Mouse (Mus musculus): ENCODE results near the gene AC124108.1.
A peak's percentile ranks its signal among the peaks of the same experiment; 100 is the strongest.

AC124108.1 gene

DNA sequence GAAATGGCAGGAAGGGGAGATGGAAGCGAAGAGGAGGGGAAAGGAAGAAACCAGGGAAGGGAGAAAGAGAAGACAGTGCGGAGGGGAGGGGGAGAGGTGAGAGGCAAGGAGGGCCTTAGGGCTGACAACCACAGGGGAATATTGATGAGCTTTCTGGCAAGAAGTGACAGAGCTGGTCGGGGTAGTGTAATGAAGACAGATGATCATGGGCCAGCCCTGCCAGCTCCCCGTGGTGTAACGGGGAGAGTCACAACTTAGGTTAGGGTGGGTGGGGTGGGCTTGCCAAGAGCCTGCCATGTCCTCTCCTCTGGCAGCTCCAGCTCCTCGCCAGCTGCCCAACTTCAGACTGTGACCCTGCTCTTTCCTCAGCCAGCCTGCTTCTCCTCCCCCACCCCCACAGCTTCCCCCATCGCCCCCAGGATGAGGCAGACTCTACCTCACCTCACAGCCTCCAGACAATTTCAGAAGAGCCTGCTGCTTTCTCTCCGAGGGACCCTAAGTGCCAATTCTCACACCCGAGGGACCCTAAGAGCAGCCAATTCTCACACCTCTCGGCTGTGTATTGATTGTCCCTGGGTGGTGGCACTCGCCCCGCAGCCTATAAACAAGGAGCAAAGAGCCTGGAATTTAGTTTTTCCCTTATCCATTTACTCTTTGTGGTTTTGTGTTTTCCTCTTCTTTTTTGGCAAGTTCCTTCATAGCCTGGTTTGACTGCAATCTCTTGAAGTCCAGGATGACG, 26.3 kb upstream of the AC124108.1 start:
- no peak for DNase-seq (ENCODE audit: extremely low spot score)

DNA sequence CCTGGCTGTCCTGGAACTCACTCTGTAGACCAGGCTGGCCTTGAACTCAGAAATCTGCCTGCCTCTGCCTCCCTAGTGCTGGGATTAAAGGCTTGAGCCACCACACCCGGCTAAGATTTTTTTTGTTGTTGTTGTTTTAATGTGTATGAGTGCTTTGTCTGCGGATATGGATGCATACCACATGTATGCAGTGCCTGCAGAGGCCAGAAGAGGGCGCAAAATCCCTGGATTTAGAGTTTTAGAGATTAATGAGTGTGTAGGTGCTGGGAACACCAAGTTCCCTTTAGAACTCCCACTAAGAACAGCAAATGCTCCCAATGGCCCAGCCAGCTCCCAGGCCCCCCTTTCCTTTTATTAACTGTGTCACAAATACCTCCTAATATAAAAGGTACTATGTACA, 25.4 kb upstream of the AC124108.1 start:
- no peak for DNase-seq (ENCODE audit: extremely low spot score)

DNA sequence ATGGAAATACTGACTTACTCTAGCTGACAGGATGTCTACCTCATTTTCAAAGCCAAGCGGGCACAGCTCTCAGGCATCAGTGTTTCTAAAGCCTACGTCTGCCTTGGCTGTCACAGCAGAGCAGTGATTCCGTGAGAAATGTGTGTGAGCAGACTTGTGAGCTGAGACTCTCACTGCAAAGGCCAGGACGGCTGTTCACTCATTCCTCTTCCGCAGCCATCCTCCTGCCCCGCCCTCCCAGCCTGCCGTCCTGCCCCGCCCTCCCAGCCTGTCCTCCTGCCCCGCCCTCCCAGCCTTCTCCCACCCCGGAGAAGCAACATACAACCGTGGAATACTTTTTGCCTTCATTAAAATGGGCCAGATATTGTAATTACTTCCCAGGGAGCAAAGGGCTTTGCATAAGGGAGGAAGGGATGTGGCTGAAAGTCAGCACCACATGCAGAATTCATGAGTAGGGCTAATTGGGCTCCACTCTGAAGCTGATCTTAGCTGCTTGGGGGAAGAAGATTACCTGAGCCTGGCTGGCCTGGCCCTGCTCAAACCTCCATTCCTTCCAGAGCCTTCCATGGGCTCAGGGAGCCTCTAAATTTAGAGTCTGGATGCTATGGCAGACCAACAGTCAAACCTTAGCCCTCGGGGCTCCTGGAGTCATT, 23.0 kb upstream of the AC124108.1 start:
- peak; percentile 62 for DNase-seq (ENCODE audit: extremely low spot score)

DNA sequence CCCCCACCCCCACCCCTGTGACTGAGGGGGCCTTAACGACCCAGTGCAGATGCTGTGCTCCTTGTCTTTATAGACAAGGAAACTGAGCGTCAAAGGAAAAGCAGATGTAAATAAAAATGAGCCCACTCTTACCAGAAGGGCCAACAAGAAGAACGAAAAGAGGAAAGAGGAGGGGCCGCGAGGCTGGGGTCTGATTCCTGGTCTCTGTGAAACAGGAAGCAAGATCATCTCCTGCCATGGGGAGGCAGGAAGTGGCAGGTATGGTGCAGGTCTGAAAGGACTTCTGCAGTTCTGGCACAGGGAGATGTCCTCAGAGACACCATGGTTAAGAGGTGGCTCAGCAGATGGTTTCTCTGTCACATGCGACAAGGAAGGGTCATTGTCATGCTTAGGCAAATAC, 20.6 kb upstream of the AC124108.1 start:
- DNase-seq (ENCODE audit: extremely low spot score), result no peak

DNA sequence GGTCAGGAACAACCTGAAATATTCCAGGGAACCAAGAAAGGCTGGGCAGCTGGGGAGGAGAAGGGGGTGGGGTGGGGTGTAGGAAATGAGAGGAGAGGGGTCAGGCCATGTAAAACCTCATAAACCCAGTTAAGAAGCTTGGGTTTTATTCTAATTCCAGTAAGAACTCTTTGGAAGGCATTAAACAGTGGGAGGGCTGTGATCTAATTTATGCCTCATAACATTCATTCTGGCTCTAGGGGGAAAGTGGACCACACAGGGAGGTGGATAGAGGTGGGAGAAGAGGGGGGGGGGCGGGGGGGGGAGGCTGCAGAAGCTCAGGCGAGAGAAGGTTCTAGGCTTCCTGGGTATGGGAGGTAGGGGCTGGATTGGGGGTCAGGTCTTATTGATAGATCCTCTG, 19.6 kb upstream of the AC124108.1 start:
- no peak for DNase-seq (ENCODE audit: extremely low spot score)

DNA sequence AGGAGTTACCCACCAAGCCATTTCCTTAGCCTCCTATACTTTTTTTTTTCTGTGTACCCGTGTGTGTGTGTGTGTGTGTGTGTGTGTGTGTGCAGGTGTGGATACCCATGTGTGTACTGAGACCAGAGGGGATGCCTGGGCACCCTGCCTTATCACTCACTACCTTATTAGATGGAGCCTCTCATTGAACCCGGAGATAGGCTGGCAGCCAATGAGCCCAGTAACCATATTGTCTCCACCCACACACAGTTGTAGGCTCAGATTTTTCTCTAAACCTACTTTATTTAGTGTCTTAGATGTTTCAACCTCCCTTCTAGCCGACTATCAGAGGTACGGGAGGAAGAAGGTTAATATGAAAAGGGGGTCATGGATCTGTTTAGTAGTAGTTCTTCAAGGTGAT, 5.0 kb upstream of the AC124108.1 start:
- no peak for DNase-seq (ENCODE audit: extremely low spot score)

DNA sequence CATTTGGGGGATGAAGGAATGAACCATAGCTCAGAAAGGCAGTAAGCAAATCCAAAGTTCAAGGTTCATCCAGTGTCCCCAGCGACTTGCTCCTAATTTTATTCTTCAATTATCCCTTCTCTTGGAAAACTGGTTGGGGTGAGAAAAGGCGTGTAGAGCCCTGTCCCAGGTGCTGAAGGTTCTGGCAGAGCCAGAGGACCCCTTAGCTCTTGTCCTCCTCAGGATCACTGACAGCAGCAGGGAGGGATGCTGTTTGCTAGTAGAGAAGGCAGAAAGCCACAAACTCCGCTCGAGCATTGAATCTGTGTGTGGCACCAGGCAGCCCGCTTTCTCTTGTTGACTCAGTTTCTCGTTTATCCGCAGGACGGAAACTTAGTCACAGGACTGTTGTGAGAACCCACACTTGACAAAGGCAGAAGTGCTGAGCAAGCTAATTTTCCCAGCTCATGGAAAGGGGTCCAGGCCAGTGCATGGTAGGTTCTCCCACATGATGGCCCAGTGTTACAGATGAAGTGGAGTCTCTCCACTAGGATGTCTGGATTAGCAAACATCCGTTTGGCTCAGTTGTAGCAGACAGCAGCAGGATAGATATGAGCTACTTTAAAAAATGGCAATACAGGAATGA, 2.7 kb upstream of the AC124108.1 start:
- DNase-seq (ENCODE audit: extremely low spot score), result no peak

DNA sequence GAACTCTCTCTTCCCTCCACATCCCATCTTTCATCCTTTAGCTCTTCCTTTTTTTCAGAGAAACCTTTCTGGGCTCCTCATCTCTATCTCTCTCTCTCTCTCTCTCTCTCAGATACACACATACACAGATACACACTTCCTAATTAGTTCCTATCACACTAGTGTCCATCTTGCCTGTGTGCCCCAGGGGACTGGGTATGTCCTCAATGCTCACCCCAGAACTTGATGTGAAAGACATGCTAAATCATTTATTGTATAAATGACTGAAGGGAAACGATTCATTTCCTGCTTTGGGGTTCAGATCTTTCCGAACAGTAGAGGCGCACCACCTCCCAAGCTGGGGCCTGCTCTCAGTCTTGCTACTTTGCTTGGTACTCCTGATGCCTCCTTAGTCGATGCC, 2.0 kb upstream of the AC124108.1 start:
- DNase-seq (ENCODE audit: extremely low spot score), result no peak

DNA sequence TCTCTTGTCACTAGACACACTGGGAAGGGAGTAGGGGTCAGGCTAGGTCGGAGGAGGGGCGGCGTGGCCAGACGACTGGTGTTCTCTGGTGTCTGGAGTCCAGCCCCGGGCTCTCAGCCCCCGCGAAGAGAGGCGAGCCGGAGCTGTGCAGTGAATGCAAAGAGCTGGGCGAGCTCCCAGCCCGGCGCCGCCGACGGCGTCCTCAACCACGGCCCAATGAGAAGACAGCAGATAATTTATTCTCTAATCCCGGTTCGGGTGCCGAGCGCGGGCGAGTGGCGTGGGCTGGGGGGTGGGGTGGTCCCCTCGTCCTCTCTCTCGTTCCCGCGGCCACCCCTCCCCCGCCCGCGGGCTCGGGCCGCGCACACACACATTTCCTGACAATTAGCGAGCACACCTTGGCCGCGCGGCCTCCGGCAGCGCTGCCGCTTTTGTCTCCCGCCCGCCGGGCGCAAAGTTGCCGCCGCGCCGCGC, 1.2 kb upstream of the AC124108.1 start:
- DNase-seq (ENCODE audit: extremely low spot score), result peak; percentile 78

DNA sequence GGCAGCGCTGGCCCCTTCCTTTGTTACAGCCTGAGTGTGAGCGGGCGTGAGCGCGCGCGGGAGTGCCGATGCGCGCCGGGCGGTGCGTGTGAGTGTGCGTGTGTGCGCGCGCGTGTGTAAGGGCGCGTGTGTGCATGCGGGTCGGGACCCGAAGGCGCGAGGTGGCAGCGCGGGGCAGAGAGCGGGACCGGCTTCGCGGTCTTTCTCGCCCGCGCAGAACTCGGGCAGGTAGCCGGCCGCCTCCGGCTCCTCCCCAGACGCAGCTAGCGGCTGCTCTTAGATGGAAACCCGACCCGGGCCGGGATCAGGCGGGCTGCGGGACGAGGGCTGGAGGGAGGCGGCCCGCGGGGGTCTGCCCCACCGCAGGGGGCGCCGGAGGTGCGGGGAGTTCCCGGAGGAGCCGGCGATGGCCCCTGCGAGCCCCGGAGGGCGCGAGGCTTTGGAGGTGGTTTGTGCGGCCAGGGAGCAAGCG, 600 bp upstream of the AC124108.1 start:
- peak; percentile 73 for DNase-seq (ENCODE audit: extremely low spot score)

DNA sequence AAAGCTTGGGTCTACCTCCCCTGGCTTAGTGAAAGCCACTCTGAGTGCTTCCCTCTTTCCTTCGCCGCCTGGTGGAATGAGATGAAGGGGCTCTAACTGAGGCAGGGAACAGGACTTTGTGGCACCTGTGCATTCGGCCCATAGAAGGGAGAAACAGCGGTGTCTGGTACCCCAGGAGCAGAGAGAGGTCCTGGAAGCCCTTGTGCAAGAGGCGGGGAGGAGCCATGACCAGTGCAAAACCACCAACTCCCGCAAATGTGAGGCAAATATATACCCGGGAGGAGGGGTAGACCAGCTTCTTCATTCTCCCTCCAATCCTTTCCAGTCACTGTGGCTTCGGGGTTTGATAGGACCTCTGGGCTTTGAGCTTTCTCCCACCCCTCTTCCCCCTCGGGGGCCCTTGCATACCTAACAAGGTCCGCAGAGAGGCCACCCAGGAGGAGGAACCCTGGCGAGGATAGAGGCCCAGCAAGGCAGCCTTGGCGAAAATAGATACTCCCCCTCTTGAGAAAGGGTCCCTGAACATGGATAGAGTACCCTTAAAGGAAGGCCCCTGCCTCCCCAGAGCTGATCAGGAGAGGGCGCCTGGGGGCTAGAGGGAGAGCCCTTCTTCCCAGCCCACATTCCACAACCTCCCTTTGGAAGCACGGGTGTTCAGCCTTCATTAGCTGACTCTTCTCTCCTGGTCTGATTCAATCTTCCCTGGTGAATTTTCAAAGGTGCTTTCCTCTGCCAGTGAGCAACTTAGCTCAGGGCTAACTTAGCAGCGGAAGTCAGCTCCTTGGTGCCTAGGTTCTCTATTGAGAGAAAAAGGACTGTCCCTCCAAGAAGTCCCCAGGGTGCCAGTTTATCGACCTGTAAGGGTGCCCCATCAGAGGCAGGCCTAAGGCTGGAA, 776 bp downstream of the AC124108.1 start:
- DNase-seq (ENCODE audit: extremely low spot score), result peak; percentile 73

DNA sequence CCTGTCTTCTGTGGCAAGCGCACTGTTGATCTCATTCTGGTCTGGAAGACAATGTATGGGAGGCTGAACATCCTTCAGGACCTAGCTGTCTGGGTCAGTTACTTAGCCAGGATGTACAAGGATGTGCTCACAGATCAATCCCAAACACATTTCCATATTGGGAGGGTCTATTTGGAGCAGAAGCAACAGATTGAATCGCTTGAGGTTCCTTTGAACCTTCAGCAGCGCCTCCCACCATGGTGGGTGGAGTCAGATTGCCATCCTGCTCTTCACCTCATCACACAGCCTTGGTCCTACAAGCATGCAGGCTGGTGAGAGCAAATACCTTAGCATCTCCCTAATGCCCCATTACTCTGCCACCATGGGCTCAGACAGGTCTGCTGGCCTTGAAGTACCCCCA, 2.5 kb downstream of the AC124108.1 start:
- DNase-seq (ENCODE audit: extremely low spot score), result no peak

DNA sequence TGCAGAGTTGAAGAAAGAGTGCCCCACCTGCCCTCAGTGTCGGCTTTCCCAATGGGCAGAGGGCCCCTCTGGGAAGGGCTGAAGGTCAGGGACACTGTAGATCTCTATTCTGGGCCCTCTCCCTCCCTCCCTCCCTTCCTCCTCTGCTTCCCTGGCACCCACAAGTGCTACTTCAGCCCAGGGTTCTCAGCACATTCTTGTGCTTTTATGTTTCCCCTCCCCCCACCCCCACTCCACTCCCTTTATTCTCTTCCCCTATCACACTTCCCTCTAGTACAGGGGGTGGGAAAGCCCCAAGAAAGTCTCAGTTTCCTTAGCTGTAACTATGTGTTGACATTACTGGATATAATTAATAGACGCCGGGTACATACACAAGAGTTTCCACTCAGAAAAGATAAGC, 3.4 kb downstream of the AC124108.1 start:
- no peak for DNase-seq (ENCODE audit: extremely low spot score)

DNA sequence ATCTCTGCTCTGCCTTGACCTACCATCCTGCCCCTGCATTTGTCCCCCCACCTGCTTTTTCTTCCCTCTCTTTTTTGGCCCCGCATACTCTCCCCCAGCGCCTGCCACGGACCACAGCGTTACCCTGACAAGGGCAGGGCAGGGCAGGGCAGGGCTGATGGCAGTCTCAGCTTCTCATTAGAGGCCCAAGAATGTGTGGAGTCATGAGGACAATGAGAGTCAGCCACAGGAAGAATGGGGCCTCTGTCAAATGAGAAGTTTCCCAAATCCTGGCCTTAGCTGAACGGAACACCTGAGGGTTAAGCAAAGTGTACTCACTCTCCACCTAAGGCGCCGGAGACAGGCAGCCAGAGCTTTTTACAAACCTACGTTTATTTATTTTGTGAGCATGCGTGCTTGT, 3.8 kb downstream of the AC124108.1 start:
- no peak for DNase-seq (ENCODE audit: extremely low spot score)

DNA sequence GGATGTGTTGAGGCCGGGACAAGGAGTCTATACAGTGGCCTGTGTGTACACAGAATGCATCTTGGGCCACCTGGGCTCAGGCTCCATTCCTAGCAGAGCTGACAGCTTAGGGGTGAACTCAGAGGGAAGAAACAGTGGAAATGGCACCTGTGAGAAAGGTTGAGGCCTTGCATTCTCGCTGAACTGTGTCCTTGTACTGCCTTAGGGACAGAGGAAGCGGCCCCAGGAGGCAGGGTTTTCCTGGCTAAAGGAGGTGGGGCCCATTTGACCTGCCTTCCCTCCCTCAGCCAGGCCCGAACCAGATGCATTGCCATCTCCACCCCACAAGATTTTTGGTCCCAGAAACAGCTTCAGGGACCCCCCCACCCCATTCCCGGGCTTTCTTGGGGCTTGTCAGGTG, 4.4 kb downstream of the AC124108.1 start:
- no peak for DNase-seq (ENCODE audit: extremely low spot score)

DNA sequence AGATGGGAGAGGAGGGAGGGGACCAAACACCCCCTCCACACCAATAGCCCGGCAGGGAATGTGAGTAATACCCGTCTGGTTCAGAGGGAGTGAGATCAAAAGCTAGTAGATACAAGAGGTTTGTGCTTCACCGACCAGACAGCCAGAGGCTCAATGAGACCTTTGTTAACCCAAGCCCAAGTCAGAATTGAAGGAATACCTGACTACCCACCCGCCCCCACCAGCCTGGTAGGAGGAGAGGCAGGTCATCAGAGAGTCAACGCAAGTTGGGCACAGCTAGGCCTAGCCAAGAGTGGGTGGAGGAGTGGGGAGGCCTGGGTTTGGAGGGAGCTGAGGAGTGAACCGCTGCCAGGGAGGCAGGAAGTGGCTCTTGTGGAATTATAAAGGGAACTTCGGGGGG, 5.1 kb downstream of the AC124108.1 start:
- DNase-seq (ENCODE audit: extremely low spot score), result no peak

DNA sequence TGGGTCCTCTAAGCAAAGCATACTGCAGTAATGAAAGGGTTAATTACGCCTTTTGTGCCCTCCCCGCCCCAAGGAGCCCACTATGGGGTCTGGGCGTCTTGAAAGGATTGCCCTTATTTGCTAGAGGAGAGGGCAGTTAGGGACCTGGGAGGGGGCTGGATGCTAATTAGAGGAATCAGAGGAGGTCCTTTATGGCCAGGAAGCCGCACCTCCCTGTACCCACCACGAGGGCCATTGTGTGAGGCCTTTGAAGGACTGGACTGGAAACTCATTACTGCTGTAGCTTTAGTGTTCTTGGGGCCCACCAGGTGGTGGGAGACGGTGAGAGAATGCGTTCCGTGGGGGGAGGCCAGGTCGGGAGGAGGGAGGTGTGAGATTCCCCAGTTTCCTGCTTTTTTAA, 6.4 kb downstream of the AC124108.1 start:
- peak; percentile 49 for DNase-seq (ENCODE audit: extremely low spot score)

DNA sequence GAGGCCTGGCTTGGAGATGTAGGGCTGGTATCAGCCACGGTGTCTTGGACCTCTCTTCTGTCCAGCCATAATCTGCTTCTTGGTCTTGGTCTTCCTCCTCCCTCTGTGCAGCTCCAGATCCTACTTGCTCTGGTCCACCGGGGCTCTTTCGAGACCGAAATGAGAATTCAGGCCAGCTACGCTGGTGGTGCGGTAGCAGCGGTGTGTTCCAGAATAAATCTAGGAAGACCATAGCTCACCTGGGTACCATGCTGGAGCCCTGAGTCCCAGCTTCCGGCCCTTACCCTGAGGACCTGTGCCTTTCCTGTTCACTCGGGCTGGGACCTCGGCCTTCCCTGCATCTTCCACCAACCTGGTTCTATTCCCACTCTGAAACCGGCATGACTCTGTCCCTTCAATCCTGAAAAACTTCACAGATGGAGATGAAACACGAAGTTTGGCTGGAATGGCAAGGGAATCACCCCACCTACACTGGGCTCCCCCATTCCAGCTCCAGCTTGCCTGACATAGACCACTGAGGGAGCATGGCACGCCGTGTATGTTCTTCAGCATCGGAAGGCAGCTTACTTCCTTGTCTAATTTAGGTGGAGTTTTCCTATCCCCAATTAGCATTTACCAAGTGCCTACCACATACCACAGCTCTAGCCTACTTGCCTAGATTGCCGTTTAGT, 7.3 kb downstream of the AC124108.1 start:
- no peak for DNase-seq (ENCODE audit: extremely low spot score)

DNA sequence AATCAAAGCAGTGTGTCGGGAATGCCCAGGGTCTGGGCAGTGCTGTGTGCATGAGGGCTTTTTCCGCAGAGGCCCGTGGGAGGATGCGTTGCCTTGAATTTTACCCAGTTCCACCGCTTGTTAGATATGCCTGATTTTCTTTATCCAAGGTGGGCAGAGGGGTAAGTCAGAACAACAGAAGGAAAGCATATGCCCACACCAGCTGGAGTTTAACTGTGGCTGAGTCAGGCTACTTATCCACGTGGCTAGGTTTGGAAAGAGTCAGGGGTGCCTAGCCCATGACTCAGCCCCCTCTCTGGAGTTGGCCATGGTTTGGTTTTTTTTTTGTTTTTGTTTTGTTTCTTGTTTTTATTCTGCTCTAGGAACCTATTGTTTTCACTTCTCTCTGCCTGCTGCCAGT, 8.0 kb downstream of the AC124108.1 start:
- DNase-seq (ENCODE audit: extremely low spot score), result no peak

DNA sequence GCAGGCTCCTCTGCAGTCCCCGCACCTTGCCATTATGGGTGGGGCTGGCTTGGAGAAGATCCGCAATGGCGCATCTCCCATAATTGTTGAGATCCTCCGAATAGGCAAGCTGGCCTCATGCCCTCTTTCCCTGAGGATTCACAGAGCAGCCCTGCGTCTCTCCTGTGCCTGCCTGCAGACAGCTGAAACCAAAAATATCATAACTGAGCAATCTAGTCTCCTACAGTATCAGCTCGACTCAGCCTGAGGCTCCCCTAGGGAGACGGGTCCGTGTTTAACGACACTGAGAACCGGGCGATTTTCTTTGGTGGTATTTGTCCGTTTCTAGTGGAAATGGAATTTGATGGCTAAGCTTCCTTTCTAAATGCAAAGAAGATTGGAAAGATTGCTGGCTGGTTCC, 8.7 kb downstream of the AC124108.1 start:
- no peak for DNase-seq (ENCODE audit: extremely low spot score)
